Mouse (Mus musculus): ENCODE measurements around the gene Mrps34. TPM values are rescaled to one million over a fixed set of nuclear protein-coding genes. Genes with fewer than 3 reads are reported as not detected.

The Mrps34 gene
- total RNA-seq (2017) = 13.4 to 24.4 TPM (median 19.0 TPM) in 3 replicates

DNA sequence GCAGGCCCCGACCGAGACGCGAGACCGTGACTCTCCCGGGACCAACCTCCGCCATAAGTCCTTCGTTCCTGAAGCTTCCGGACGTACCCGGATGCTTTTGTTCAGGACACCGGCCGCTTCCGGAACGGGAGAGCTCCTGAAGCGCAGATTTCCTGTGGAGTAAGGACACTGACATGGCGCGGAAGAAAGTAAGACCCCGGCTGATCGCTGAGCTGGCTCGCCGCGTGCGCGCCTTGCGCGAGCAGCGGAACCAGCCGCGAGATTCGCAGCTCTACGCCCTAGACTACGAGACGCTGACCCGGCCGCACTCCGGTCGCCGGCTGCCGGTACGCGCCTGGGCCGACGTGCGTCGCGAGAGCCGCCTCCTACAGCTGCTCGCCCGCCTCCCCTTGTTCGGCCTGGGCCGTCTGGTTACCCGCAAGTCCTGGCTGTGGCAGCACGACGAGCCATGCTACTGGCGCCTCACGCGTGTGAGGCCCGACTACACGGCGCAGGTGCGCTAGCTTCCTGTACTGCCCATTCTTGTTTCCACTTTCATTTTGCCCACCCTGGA is at the start of gene Mrps34, which contains the start of gene Eme2:
Gene Mrps34 (plus strand): TSS at position 122 of the 553 bp plus-strand sequence.
Gene Eme2 (minus strand): TSS at position 93 of the 553 bp plus-strand sequence.
- peak; percentile 37 for ATAC-seq (replicated peaks; ENCODE audit: insufficient number of reproducible peaks, low FRiP score, low TSS enrichment, poor library complexity, severe bottlenecking)

- no peak for ATAC-seq (replicated peaks; ENCODE audit: insufficient number of reproducible peaks, low FRiP score, low TSS enrichment, poor library complexity, severe bottlenecking)
Observed at GRCm38 (mm10) chr17:24847386-24847785, 47.5 kb upstream of the Mrps34 start.

GRCm38 (mm10) chr17:24848600-24849031 is 46.3 kb upstream of the Mrps34 start:
- ATAC-seq (replicated peaks; ENCODE audit: insufficient number of reproducible peaks, low FRiP score, low TSS enrichment, poor library complexity, severe bottlenecking) = no peak

GRCm38 (mm10) chr17:24849733-24850064 is 45.2 kb upstream of the Mrps34 start:
- no peak; the same call in 1 of the 2 replicates for ATAC-seq (replicated peaks; ENCODE audit: insufficient number of reproducible peaks, low FRiP score, low TSS enrichment, poor library complexity, severe bottlenecking)

- ATAC-seq (replicated peaks; ENCODE audit: insufficient number of reproducible peaks, low FRiP score, low TSS enrichment, poor library complexity, severe bottlenecking) = peak; percentile 94
Observed at GRCm38 (mm10) chr17:24850065-24850772, 44.7 kb upstream of the Mrps34 start, which contains the start of gene Fahd1. Gene Fahd1 (minus strand): TSS chr17:24850364.

- ATAC-seq (replicated peaks; ENCODE audit: insufficient number of reproducible peaks, low FRiP score, low TSS enrichment, poor library complexity, severe bottlenecking) = no peak
Observed at GRCm38 (mm10) chr17:24850773-24851127, 44.2 kb upstream of the Mrps34 start.

DNA sequence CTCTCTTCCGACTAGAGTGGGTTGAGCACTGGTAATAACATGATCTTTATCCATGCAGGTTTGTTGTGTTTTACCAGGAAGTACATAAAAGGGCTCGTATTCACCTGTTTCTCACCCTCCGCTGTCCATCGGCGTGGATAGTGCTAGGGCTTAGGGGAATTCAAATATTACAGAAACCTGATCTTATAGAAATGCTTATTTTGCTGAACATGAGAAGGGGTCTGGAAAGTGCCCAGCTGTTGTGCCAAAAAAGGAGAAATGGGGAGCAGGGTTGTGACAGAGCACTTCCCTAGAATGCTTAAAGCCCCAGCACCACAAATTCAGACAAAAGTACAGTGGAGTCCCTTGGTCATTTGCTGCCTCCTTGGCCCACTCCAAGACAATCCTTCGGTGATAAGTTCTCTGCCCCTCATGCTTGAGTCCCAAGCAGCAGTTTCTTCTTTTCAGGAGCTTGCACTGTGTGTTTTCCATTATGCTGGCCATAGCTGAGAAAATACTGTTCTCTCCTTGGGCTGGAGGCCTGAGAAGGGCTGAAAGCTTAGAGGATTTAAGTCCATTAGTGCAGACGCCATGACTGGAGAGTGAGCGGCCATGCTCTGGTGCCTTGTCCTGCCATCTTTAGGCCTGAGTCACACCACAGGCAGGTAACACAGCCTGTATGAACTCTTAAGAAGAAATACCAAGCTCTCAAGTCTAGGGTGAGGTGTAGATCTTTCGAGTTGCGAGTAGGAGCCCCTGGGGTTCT is 43.4 kb upstream of the Mrps34 start:
- no peak for ATAC-seq (replicated peaks; ENCODE audit: insufficient number of reproducible peaks, low FRiP score, low TSS enrichment, poor library complexity, severe bottlenecking)

DNA sequence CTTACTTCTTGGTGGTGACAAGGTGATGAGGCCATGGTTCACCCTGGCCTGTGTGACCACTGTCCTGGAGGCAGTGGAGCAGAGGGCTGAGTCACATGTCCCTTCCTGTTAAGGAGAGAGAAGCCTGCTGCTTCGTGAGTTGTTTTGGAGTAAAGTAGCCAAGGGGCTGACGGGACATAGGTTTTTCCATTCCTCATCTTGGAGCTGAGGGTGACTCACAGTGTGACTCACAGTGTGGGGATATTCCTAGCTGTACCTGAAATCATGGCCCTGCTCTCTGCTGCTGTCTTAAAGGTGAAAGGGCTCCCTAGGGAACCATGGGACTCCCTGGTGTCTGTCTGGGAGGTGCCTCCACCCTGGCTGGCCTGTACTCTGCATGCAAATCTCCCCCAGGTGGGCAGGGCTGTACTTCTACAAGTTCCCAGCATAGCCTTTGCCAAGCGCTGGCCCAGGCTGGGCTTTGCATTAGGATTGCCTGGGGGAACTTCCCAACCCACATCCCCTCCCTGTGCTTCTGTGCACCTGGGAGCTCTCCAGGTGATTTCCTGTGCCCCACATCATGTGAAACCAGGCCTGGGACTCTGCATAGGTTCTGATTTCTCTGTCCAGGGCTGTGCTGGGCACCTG is 39.0 kb upstream of the Mrps34 start:
- ATAC-seq (replicated peaks; ENCODE audit: insufficient number of reproducible peaks, low FRiP score, low TSS enrichment, poor library complexity, severe bottlenecking) = no peak

GRCm38 (mm10) chr17:24856589-24856988 is 38.3 kb upstream of the Mrps34 start:
- no peak for ATAC-seq (replicated peaks; ENCODE audit: insufficient number of reproducible peaks, low FRiP score, low TSS enrichment, poor library complexity, severe bottlenecking)

GRCm38 (mm10) chr17:24857831-24858470 is 37.0 kb upstream of the Mrps34 start:
- ATAC-seq (replicated peaks; ENCODE audit: insufficient number of reproducible peaks, low FRiP score, low TSS enrichment, poor library complexity, severe bottlenecking) = no peak

DNA sequence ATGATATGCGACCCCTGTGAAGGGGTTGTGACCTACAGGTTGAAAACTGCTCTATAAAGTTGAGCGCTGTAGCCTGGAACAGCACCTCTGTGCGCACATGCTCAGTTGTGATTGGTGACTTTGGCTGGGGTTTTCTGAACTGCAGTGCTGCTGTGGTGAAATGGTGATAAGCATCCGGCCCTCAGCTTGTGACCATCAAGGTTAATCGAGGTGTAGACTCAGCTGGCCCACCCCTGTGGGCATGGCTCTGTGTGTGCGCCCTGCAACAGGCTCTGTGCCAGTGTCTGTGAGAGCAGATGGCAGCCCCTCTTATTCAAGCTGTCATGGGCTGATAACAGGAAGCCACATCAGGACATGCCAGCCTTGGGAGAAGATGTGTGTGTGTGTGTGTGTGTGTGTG is 35.9 kb upstream of the Mrps34 start:
- no peak for ATAC-seq (replicated peaks; ENCODE audit: insufficient number of reproducible peaks, low FRiP score, low TSS enrichment, poor library complexity, severe bottlenecking)

DNA sequence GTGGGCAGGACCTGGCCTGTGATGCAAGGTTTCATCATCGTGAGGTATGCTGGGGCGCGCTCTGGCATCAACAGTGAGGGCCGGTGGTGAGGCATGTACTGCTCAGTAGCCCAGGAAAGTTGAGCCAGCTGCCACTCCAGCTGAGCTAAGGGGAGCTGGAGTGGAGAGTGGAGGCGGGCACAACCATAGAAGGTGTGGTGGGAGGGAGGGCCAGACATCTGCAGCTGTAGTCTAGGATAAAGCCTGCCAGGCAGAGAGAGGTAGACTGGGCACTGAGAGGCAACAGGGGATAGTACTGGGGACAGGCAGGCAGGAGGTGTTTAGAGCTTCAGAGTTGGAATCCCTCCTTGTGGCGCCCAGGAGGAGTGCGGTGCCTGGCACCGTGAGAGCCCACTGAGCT is 34.8 kb upstream of the Mrps34 start:
- ATAC-seq (replicated peaks; ENCODE audit: insufficient number of reproducible peaks, low FRiP score, low TSS enrichment, poor library complexity, severe bottlenecking) = no peak

DNA sequence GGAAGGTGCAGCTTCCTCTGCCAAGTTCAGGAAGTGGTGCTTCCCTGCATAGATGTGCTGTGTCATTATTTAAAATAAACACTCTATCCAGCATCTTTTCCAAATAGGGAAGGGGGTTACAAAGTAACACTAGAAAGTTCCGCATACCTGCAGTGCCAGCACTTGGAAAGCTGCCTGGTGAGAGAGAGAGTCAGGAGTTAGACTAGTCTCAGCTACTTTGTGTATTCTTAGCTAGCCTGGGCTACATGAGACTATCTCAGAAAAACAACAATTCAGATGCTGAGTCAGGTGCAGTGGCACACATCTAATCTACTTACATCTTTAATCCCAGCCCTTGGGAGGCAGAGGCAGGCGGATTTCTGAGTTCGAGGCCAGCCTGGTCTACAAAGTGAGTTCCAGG is 33.1 kb upstream of the Mrps34 start:
- ATAC-seq (replicated peaks; ENCODE audit: insufficient number of reproducible peaks, low FRiP score, low TSS enrichment, poor library complexity, severe bottlenecking) = no peak

DNA sequence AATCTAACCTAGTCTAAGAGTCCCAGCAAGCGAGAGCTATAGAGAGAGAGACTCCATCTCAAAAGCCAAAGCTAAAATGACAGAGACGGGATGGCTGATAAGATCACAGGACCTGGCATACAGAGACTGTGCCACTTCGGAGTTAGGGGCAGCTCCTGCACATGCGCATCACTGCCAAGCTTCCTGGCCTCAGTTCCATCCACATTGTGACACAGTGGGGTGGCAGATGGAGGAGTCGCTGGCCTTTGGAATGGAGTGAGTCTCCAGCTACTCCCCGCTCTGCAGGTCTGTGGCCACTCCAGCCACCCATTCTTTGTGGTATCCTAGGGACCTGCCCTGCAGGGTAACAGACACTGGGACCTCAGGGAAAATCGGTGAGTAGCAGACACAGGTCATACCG is 29.1 kb upstream of the Mrps34 start, which contains the start of gene Igfals:
Gene Igfals (plus strand): TSS at position 222 of the 400 bp plus-strand sequence.
- ATAC-seq (replicated peaks; ENCODE audit: insufficient number of reproducible peaks, low FRiP score, low TSS enrichment, poor library complexity, severe bottlenecking) = no peak

- ATAC-seq (replicated peaks; ENCODE audit: insufficient number of reproducible peaks, low FRiP score, low TSS enrichment, poor library complexity, severe bottlenecking) = no peak
Observed at GRCm38 (mm10) chr17:24867914-24868313, 27.0 kb upstream of the Mrps34 start.

DNA sequence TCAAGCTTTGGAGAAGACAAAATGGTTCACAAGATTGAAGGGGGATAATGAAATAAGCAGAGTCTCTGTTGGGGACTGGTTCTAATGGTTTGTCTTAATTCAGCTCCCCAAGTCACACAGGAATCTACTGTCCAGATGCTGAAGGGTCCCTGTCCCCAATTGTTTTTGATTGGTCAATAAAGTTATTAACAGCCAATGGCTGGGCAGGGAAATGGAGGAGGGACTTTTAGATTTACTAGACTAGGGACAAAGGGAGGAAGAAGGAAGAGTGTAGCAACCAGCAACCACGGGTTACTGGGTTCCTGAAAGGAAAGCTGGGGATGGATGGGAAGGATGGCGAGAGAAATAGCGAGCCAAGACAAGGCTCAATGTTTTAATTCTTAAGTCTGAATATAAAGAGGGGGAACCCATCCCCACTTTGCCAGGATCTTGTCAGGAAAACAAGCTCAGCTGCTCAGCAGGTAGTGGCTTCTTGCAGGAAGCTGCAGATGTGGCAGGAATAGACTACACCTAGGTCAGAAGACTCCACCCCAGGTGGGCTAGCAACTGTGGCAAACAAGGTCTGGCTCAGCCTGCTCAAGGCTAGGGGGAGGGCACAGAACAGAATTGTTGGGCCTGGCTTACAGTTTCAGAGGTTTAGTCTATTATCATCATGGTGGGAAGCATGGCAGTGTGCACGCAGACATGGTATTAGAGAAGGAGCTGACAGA is 21.1 kb upstream of the Mrps34 start:
- no peak for ATAC-seq (replicated peaks; ENCODE audit: insufficient number of reproducible peaks, low FRiP score, low TSS enrichment, poor library complexity, severe bottlenecking)

GRCm38 (mm10) chr17:24874405-24874745 is 20.5 kb upstream of the Mrps34 start:
- no peak for ATAC-seq (replicated peaks; ENCODE audit: insufficient number of reproducible peaks, low FRiP score, low TSS enrichment, poor library complexity, severe bottlenecking)

DNA sequence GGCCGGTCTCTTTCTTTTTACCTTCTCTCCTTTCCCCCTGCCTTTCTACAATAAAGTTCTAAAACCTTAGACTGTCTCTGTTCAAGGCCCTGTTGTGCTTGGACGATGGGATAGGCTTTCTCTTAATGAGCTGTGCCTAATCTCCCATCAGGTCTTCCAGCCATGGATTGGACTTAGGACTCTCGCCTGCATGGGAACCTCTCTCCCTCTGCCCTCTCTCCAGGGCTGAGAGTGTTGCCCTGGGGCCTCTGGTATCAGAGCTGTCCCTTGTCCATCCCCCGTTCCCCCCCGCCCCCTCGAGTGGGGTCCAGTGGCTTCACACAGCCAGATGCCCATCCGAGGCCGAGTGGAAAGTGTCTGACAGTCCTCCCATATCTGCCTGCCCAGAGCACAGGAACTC is 19.9 kb upstream of the Mrps34 start:
- ATAC-seq (replicated peaks; ENCODE audit: insufficient number of reproducible peaks, low FRiP score, low TSS enrichment, poor library complexity, severe bottlenecking) = no peak

Data from monocyte, adult 5-6 weeks (primary cell).